Mouse (Mus musculus): ENCODE data around the gene Acot8. TPM values are rescaled to one million over a fixed set of nuclear protein-coding genes. Genes with fewer than 3 reads are reported as not detected.

Gene Acot8
- polyA plus RNA-seq, 1 experiment from 2014 or later, result 18.8 TPM

- Histone ChIP-seq H3K4me1 (replicated peaks) (peaks cover 39% of the 10 kb centered on the region), H3K9me3 (replicated peaks) (no peaks in the 10 kb centered on the region), H3K4me2 (no peak within 1 kb of the TSS), H3K36me3 (peaks cover 33% of the 10 kb centered on the region), H3K27me3 (no peaks in the 10 kb centered on the region), H3K4me3 (replicated peaks) (no peak within 1 kb of the TSS), H3K9ac (0 out of 2 replicates have a peak within 1 kb of the TSS, but pooled peaks have one; percentile 7), H3K27ac (0 out of 2 replicates have a peak within 1 kb of the TSS, but pooled peaks have one; percentile 36)
- DNase-seq (no peak), ATAC-seq (ENCODE audit: low read depth) (no peak)
- WGBS (ENCODE audit: insufficient replicate concordance), result 68% methylated on average over 6 of the region's 6 CpGs
These were observed 23.8 kb upstream of the Acot8 start, which contains the start of gene Spata25 for GRCm38 (mm10) chr2:164828437-164828836. Spata25 (minus strand) TSS chr2:164828537.

DNA sequence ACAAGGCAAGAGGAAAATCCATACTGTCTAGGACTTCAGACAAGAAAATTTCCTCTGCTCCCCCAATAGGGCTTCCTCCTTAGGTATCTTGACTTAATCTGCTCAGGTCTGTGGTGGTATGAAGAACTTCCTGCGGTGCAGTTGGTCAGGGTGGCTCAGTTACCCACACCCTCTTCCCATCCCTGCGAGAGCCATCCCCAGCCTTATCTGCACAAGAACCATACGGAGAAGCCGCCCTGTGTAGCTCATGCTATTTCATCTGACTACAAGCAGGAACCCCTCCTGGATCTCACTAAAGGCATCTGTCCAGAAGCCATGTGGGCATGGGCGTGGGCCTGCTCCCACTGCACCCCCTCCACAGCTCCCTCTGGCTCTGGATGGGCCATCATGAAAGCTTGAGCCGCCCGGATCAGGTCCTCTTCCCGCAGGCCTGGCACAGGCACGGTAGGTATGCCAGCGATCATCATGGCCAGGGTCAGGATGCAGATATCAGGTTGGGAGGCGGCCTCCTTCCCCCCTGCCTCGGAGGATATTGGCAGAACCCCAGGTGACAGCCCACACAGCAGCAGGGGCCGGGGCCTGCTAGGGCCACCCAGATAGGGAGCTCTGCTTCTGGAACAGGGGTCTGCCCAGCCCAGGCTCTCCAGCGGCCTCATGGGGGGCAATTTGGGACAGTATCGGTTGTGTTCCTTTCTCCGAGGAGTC is 22.6 kb upstream of the Acot8 start:
- Histone ChIP-seq H3K4me3 (replicated peaks) (no peak overlapping the region), H3K27ac (peak overlapping the region; percentile 36; the same call in 1 of the 2 replicates), H3K4me2 (no peak overlapping the region), H3K36me3 (peaks cover 33% of the 10 kb centered on the region), H3K9me3 (replicated peaks) (no peaks in the 10 kb centered on the region), H3K27me3 (no peaks in the 10 kb centered on the region), H3K4me1 (replicated peaks) (peaks cover 33% of the 10 kb centered on the region), H3K9ac (0 out of 2 replicates have a peak overlapping the region, but pooled peaks have one; percentile 7)
- ATAC-seq (ENCODE audit: low read depth), result no peak
- no peak for DNase-seq
- 64% methylated on average over 16 of the region's 16 CpGs for WGBS (ENCODE audit: insufficient replicate concordance)

- peaks cover 39% of the 10 kb centered on the region for H3K4me1 ChIP-seq (replicated peaks)
- H3K27me3 ChIP-seq, result no peaks in the 10 kb centered on the region
- no peak overlapping the region for H3K27ac ChIP-seq
- WGBS (ENCODE audit: insufficient replicate concordance), result 92% methylated on average over 17 of the region's 17 CpGs
- peaks cover 43% of the 10 kb centered on the region for H3K36me3 ChIP-seq
- H3K4me3 ChIP-seq (replicated peaks), result no peak overlapping the region
- DNase-seq (no peak), ATAC-seq (ENCODE audit: low read depth) (no peak)
- no peaks in the 10 kb centered on the region for H3K9me3 ChIP-seq (replicated peaks)
- H3K9ac ChIP-seq, result no peak overlapping the region
- no peak overlapping the region for H3K4me2 ChIP-seq
These were observed 20.8 kb upstream of the Acot8 start for GRCm38 (mm10) chr2:164825521-164825920.

GRCm38 (mm10) chr2:164823969-164824368 is 19.3 kb upstream of the Acot8 start:
- H3K36me3 ChIP-seq, result peaks cover 51% of the 10 kb centered on the region
- peaks cover 39% of the 10 kb centered on the region for H3K4me1 ChIP-seq (replicated peaks)
- H3K4me3 ChIP-seq (replicated peaks), result peak overlapping the region; percentile 72

DNA sequence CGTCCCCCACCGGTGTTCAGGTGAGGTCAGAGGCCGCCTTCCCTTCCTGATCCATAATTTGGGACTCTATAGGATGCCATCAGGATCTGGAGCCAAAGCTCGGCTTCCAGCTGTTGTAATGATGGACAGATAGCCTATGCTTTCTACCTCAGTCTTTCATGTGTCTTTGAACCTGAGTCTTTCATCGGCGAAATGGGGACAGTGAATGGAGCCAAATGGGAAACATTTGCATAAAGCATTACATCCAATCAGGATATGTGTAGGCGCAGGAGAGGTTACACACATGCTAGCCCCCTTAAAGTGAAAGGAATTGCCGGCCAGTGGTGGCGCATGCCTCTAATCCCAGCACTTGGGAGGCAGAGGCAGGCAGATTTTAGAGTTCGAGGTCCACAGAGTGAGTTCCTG is 18.5 kb upstream of the Acot8 start:
- H3K4me3 ChIP-seq (replicated peaks), result peak overlapping the region; percentile 72
- peak overlapping the region; percentile 84 for H3K4me2 ChIP-seq
- 1% methylated on average over 10 of the region's 10 CpGs for WGBS (ENCODE audit: insufficient replicate concordance)
- H3K27ac ChIP-seq, result peak overlapping the region; percentile 66
- peak overlapping the region; percentile 79 for H3K9ac ChIP-seq
- H3K4me1 ChIP-seq (replicated peaks), result peaks cover 39% of the 10 kb centered on the region
- ATAC-seq (ENCODE audit: low read depth) (peak; percentile 35), DNase-seq (peak; percentile 42)
- H3K27me3 ChIP-seq, result no peaks in the 10 kb centered on the region
- no peaks in the 10 kb centered on the region for H3K9me3 ChIP-seq (replicated peaks)
- H3K36me3 ChIP-seq, result peaks cover 51% of the 10 kb centered on the region

More at GRCm38 (mm10) chr2:164823969-164824368, 19.3 kb upstream of the Acot8 start:
- no peaks in the 10 kb centered on the region for H3K9me3 ChIP-seq (replicated peaks)
- DNase-seq (no peak), ATAC-seq (ENCODE audit: low read depth) (no peak)
- H3K9ac ChIP-seq, result no peak overlapping the region
- WGBS (ENCODE audit: insufficient replicate concordance), result 81% methylated on average over 4 of the region's 4 CpGs
- peak overlapping the region; percentile 84 for H3K4me2 ChIP-seq
- H3K27me3 ChIP-seq, result no peaks in the 10 kb centered on the region
- H3K27ac ChIP-seq, result no peak overlapping the region

DNA sequence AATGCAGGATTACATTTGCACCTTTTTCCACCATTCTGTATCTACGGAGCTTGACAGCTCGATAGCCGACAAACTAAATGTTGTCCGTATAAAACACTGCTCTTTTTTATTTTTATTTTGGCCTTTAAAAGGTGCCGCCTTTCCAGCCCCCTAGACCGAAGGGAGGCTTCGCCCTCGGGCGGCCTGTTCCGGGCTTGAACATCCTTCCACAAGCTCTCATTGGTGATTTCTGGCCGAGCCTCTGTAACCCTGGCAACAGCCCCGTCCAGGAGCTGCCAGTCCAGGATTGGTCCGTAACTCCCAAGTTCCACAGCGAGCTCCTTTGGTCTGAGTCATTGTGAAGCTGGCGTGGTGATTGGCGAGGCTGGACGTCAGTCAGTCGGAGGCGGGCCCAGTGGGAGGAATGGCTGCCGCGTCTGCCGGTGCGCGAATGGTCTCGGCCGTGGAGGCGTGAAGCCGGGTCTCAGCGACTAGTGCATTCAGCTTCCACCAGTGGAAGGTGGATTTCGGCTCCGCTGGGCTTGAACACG is 18.0 kb upstream of the Acot8 start, which contains the start of gene Zswim1:
TSS of gene Zswim1 (plus strand) at position 51 of the 530 bp plus-strand sequence.
- Histone ChIP-seq H3K27me3 (no peaks in the 10 kb centered on the region), H3K4me2 (peak within 1 kb of the TSS; percentile 84), H3K27ac (peak within 1 kb of the TSS; percentile 66), H3K36me3 (peaks cover 48% of the 10 kb centered on the region), H3K9me3 (replicated peaks) (no peaks in the 10 kb centered on the region), H3K4me3 (replicated peaks) (peak within 1 kb of the TSS; percentile 72), H3K4me1 (replicated peaks) (peaks cover 42% of the 10 kb centered on the region), H3K9ac (peak within 1 kb of the TSS; percentile 79)
- ATAC-seq (ENCODE audit: low read depth), result peak; percentile 99
- DNase-seq, result peak; percentile 99
- WGBS (ENCODE audit: insufficient replicate concordance), result 2% methylated on average over 32 of the region's 32 CpGs

DNA sequence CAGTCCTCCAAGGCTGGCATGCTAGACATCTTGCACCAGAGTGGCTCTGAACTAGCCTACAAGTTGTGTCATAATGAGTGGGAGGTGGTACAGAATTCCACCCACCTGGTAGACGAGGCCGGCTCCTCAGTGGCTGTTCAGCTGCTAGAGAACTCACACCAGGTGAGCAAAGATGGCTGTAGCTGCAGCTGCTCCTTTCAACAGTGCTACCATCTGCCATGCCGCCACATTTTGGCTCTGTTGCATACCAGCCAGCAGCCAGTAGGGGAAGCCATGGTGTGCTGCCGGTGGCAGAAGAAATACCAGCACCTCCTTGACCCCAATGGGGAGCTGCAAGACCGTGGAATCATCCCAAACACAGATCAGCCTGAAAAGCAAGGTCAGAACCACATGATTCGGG is 16.4 kb upstream of the Acot8 start:
- no peak overlapping the region for H3K4me2 ChIP-seq
- no peak overlapping the region for H3K27ac ChIP-seq
- no peaks in the 10 kb centered on the region for H3K27me3 ChIP-seq
- ATAC-seq (ENCODE audit: low read depth) (no peak), DNase-seq (no peak)
- peaks cover 34% of the 10 kb centered on the region for H3K36me3 ChIP-seq
- no peak overlapping the region for H3K4me3 ChIP-seq (replicated peaks)
- H3K4me1 ChIP-seq (replicated peaks), result peaks cover 41% of the 10 kb centered on the region
- WGBS (ENCODE audit: insufficient replicate concordance), result 83% methylated on average over 6 of the region's 6 CpGs
- no peak overlapping the region for H3K9ac ChIP-seq
- H3K9me3 ChIP-seq (replicated peaks), result no peaks in the 10 kb centered on the region

DNA sequence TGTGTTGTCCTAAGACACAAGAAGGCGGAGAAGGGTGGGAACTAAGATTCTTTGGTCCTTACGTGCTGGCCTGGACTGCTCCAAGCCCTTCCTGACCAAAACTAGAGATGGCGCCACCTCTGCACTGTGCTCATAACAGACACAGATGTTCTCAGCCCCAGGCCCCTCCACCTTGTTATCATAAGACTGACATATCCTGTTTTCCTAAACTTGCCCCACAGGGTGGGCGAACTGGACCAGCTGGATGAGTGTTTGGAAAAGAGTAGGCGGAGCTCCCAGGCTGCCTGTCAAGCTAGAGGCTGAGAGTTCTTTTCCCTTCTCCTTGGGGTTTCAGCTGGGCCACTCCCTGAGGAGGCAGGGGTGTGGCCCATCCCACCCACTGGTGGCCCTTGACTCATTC is 13.0 kb upstream of the Acot8 start:
- Histone ChIP-seq H3K4me2 (no peak overlapping the region), H3K9ac (no peak overlapping the region), H3K27me3 (no peaks in the 10 kb centered on the region), H3K36me3 (peaks cover 25% of the 10 kb centered on the region), H3K9me3 (replicated peaks) (no peaks in the 10 kb centered on the region), H3K4me3 (replicated peaks) (no peak overlapping the region), H3K4me1 (replicated peaks) (peaks cover 43% of the 10 kb centered on the region), H3K27ac (no peak overlapping the region)
- DNase-seq, result no peak
- no peak for ATAC-seq (ENCODE audit: low read depth)
- WGBS (ENCODE audit: insufficient replicate concordance), result 72% methylated on average over 5 of the region's 5 CpGs

- no peak for ATAC-seq (ENCODE audit: low read depth)
- WGBS (ENCODE audit: insufficient replicate concordance), result 76% methylated on average over 6 of the region's 6 CpGs
- peaks cover 40% of the 10 kb centered on the region for H3K4me1 ChIP-seq (replicated peaks)
- no peak for DNase-seq
- H3K27ac ChIP-seq, result no peak overlapping the region
- no peaks in the 10 kb centered on the region for H3K9me3 ChIP-seq (replicated peaks)
- peaks cover 28% of the 10 kb centered on the region for H3K36me3 ChIP-seq
- H3K4me2 ChIP-seq, result no peak overlapping the region
- H3K27me3 ChIP-seq, result no peaks in the 10 kb centered on the region
- no peak overlapping the region for H3K9ac ChIP-seq
- H3K4me3 ChIP-seq (replicated peaks), result no peak overlapping the region
These were observed 12.5 kb upstream of the Acot8 start for GRCm38 (mm10) chr2:164817206-164817605.

DNA sequence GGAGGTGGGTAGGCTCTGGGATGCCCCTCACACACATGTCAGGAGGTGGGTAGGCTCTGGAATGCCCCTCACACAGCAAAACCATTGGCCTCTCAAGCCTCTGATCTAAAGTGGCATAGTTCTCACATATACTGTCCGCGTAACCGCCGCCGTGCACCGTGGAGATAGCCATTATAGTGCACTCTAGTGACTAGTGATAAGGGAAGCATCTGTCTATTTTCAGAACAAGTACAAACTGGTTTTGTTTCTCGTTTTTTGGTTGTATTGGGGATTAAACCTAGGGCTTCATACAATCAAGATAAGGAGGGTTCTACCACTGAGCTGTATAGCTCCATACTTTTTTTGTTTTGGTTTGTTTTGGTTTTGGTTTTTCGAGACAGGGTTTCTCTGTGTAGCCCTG is 11.1 kb upstream of the Acot8 start:
- H3K36me3 ChIP-seq, result peaks cover 21% of the 10 kb centered on the region
- H3K4me1 ChIP-seq (replicated peaks), result peaks cover 35% of the 10 kb centered on the region
- WGBS (ENCODE audit: insufficient replicate concordance), result 55% methylated on average over 8 of the region's 8 CpGs
- H3K9ac ChIP-seq, result peak overlapping the region; percentile 11; the same call in 1 of the 2 replicates
- H3K4me2 ChIP-seq, result peak overlapping the region; percentile 31
- DNase-seq (peak; percentile 50), ATAC-seq (ENCODE audit: low read depth) (peak; percentile 79)
- no peaks in the 10 kb centered on the region for H3K27me3 ChIP-seq
- no peaks in the 10 kb centered on the region for H3K9me3 ChIP-seq (replicated peaks)
- no peak overlapping the region for H3K4me3 ChIP-seq (replicated peaks)
- H3K27ac ChIP-seq, result peak overlapping the region; percentile 69

DNA sequence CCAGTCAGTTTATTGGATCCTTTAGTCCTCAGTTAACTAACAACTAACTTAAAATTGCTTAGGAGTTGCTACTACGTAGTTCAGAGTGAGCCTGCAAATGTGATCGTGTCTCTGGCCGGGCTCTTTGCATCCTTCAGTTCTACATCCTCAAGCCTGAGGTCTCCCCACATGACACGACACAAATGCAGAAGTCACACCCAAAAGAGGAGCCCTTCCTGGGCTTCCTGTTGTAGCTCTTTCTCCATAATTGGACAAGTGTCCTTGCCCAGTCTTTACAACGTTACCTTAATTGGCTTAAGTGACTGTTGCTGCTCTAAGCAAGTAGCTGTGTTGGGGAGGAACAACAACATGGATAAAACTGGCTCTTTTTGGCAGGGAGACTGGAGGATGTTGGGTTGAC is 10.7 kb upstream of the Acot8 start:
- H3K4me1 ChIP-seq (replicated peaks), result peaks cover 35% of the 10 kb centered on the region
- WGBS (ENCODE audit: insufficient replicate concordance), result 61% methylated on average over 5 of the region's 5 CpGs
- peak overlapping the region; percentile 31 for H3K4me2 ChIP-seq
- ATAC-seq (ENCODE audit: low read depth) (peak; percentile 52), DNase-seq (no peak)
- no peaks in the 10 kb centered on the region for H3K27me3 ChIP-seq
- H3K27ac ChIP-seq, result peak overlapping the region; percentile 69
- no peaks in the 10 kb centered on the region for H3K9me3 ChIP-seq (replicated peaks)
- peaks cover 16% of the 10 kb centered on the region for H3K36me3 ChIP-seq
- no peak overlapping the region for H3K4me3 ChIP-seq (replicated peaks)
- H3K9ac ChIP-seq, result peak overlapping the region; percentile 11; the same call in 1 of the 2 replicates

All from liver, embryonic 13.5 days (tissue).